Mouse (Mus musculus) ES-Bruce4 (cell line): ENCODE data around the gene Nod2.

Experiments
- CTCF ChIP-seq: IDR thresholded peaks from one replicate; pipeline ENCODE4 v1.8.1; 2011; ENCODE audit warnings: low read depth, low read length
- EP300 ChIP-seq: IDR thresholded peaks from 2 replicates; pipeline ENCODE4 v1.6.1; 2011; ENCODE audit warnings: low read depth, low read length; ENCODE audit not compliant: insufficient read depth

GRCm38 (mm10) chr8:88659873-88660272 is 12.8 kb downstream of the Nod2 start:
- TF ChIP-seq CTCF (no peak), EP300 (no peak)
